Mouse (Mus musculus) MEL (cell line): Measurements from ENCODE around the gene Brs3. TPM values are rescaled to one million over a fixed set of nuclear protein-coding genes. Genes with fewer than 3 reads are reported as not detected.

Source experiments
- DNase-seq: peaks from one replicate; pipeline ENCODE4 v3.0.0; 2011; ENCODE audit warnings: low read depth, low spot score
- H3K27ac ChIP-seq: 2 replicates; pipeline ENCODE4 v1.5.1; 2012; ENCODE audit warnings: low read depth, mild to moderate bottlenecking, control low read depth, low read length, moderate library complexity; ENCODE audit not compliant: control insufficient read depth
- H3K27me3 ChIP-seq, 2 experiments: fragments of 150-350 bp in 1 of 2; sonication (generic) in 1 of 2; 2 replicates each; pipeline ENCODE4 v1.6.1; 2012; ENCODE audit warnings: low read length in 2 of 2, mild to moderate bottlenecking in 2 of 2, improper control_type of control experiment in 1 of 2, moderate library complexity in 1 of 2; ENCODE audit not compliant: insufficient read depth in 2 of 2, control insufficient read depth in 1 of 2
- H3K36me3 ChIP-seq, 2 experiments: 2 replicates each; pipeline ENCODE4 v1.6.1; 2012 to 2014; ENCODE audit warnings: low read length in 2 of 2, improper control_type of control experiment in 1 of 2, inconsistent platforms in 1 of 2, mild to moderate bottlenecking in 1 of 2; ENCODE audit not compliant: insufficient read depth in 2 of 2, control insufficient read depth in 1 of 2
- H3K4me1 ChIP-seq, 2 experiments: fragments of 150-350 bp in 1 of 2; sonication (generic) in 1 of 2; 2 replicates each; pipeline ENCODE4 v1.6.1; 2012; ENCODE audit warnings: low read length in 2 of 2, improper control_type of control experiment in 1 of 2, mild to moderate bottlenecking in 1 of 2; ENCODE audit not compliant: insufficient read depth in 2 of 2, control insufficient read depth in 1 of 2
- H3K4me3 ChIP-seq, 2 experiments: fragments of 150-350 bp in 1 of 2; sonication (generic) in 1 of 2; 2 replicates each; pipeline ENCODE4 v1.5.1; 2012; ENCODE audit warnings: low read depth in 2 of 2, low read length in 2 of 2, mild to moderate bottlenecking in 2 of 2, moderate library complexity in 2 of 2, control low read depth in 1 of 2, improper control_type of control experiment in 1 of 2; ENCODE audit not compliant: control insufficient read depth in 1 of 2, insufficient read depth in 1 of 2
- H3K79me2 ChIP-seq: 2 replicates; pipeline ENCODE4 v1.6.1; 2012; ENCODE audit warnings: mild to moderate bottlenecking, low read length, moderate library complexity; ENCODE audit not compliant: control insufficient read depth, poor library complexity, insufficient read depth
- H3K9ac ChIP-seq: 2 replicates; pipeline ENCODE4 v1.6.1; 2012; ENCODE audit warnings: low read depth, mild to moderate bottlenecking, control low read depth, low read length, moderate library complexity; ENCODE audit not compliant: control insufficient read depth, poor library complexity, severe bottlenecking
- H3K9me3 ChIP-seq: fragments of 150-350 bp; sonication (generic); replicated peaks from 2 replicates; pipeline ENCODE4 v1.6.1; 2012; ENCODE audit warnings: mild to moderate bottlenecking, low read length, improper control_type of control experiment, moderate library complexity; ENCODE audit not compliant: insufficient read depth
- BHLHE40 ChIP-seq: IDR thresholded peaks from 2 replicates; pipeline ENCODE4 v1.6.1; 2012; ENCODE audit warnings: low read depth, mild to moderate bottlenecking, inconsistent platforms, low read length, improper control_type of control experiment, borderline replicate concordance
- CHD1 ChIP-seq: IDR thresholded peaks from 2 replicates; pipeline ENCODE4 v1.6.1; 2012; ENCODE audit warnings: low read depth, mild to moderate bottlenecking, inconsistent platforms, low read length, improper control_type of control experiment
- CHD2 ChIP-seq: IDR thresholded peaks from 2 replicates; pipeline ENCODE4 v1.6.1; 2011; ENCODE audit warnings: low read length, improper control_type of control experiment
- ELF1 ChIP-seq: IDR thresholded peaks from 2 replicates; pipeline ENCODE4 v1.6.1; 2014; ENCODE audit warnings: low read depth, mild to moderate bottlenecking, inconsistent platforms, low read length, improper control_type of control experiment, moderate library complexity
- EP300 ChIP-seq, 2 experiments: IDR thresholded peaks; 2 replicates each; pipeline ENCODE4 v1.6.1; 2011; ENCODE audit warnings: improper control_type of control experiment in 2 of 2, low read length in 2 of 2, low read depth in 1 of 2, mild to moderate bottlenecking in 1 of 2
- ETS1 ChIP-seq: IDR thresholded peaks from 2 replicates; pipeline ENCODE4 v1.6.1; 2012; ENCODE audit warnings: low read depth, mild to moderate bottlenecking, inconsistent platforms, low read length, improper control_type of control experiment, moderate library complexity
- GABPA ChIP-seq: IDR thresholded peaks from 2 replicates; pipeline ENCODE4 v1.6.1; 2012; ENCODE audit warnings: low read depth, mild to moderate bottlenecking, inconsistent platforms, low read length, improper control_type of control experiment, moderate library complexity
- MAZ ChIP-seq: IDR thresholded peaks from 2 replicates; pipeline ENCODE4 v1.6.1; 2012; ENCODE audit warnings: low read depth, mild to moderate bottlenecking, inconsistent platforms, low read length, improper control_type of control experiment
- MXI1 ChIP-seq: IDR thresholded peaks from 2 replicates; pipeline ENCODE4 v1.6.1; 2011; ENCODE audit warnings: mild to moderate bottlenecking, low read depth, low read length, improper control_type of control experiment
- NRF1 ChIP-seq: IDR thresholded peaks from 2 replicates; pipeline ENCODE4 v1.6.1; 2014; ENCODE audit warnings: low read depth, mild to moderate bottlenecking, inconsistent platforms, low read length, improper control_type of control experiment, moderate library complexity; ENCODE audit not compliant: poor library complexity, insufficient read depth, severe bottlenecking
- POLR2A ChIP-seq, 2 experiments: IDR thresholded peaks; 2 replicates each; pipeline ENCODE4 v1.6.1; 2011 to 2012; ENCODE audit warnings: low read length in 2 of 2, mild to moderate bottlenecking in 2 of 2, control low read depth in 1 of 2, improper control_type of control experiment in 1 of 2, low read depth in 1 of 2, moderate library complexity in 1 of 2; ENCODE audit not compliant: control insufficient read depth in 1 of 2, insufficient read depth in 1 of 2, poor library complexity in 1 of 2
- SIN3A ChIP-seq: IDR thresholded peaks from 2 replicates; pipeline ENCODE4 v1.6.1; 2012; ENCODE audit warnings: low read length, improper control_type of control experiment, inconsistent platforms
- SMC3 ChIP-seq: IDR thresholded peaks from 2 replicates; pipeline ENCODE4 v1.6.1; 2011; ENCODE audit warnings: low read depth, low read length, improper control_type of control experiment
- TAL1 ChIP-seq: IDR thresholded peaks from 2 replicates; pipeline ENCODE4 v1.6.1; 2012; ENCODE audit warnings: mild to moderate bottlenecking, inconsistent platforms, low read length, moderate library complexity, mixed read lengths
- TBP ChIP-seq: IDR thresholded peaks from 2 replicates; pipeline ENCODE4 v1.8.0; 2011; ENCODE audit warnings: low read depth, low read length, improper control_type of control experiment
- TCF12 ChIP-seq: IDR thresholded peaks from 2 replicates; pipeline ENCODE4 v1.6.1; 2014; ENCODE audit warnings: low read depth, mild to moderate bottlenecking, inconsistent platforms, low read length, improper control_type of control experiment, moderate library complexity
- USF2 ChIP-seq, 2 experiments: IDR thresholded peaks; 2 replicates each; pipeline ENCODE4 v1.6.1; 2011 to 2012; ENCODE audit warnings: improper control_type of control experiment in 2 of 2, low read length in 2 of 2, borderline replicate concordance in 1 of 2, inconsistent platforms in 1 of 2, low read depth in 1 of 2, mild to moderate bottlenecking in 1 of 2; ENCODE audit not compliant: insufficient read depth in 1 of 2
- ZC3H11A ChIP-seq: IDR thresholded peaks from 2 replicates; pipeline ENCODE4 v1.6.1; 2012; ENCODE audit warnings: low read depth, mild to moderate bottlenecking, inconsistent platforms, low read length, improper control_type of control experiment
- polyA plus RNA-seq, 2 experiments: library from polyadenylated mRNA; stranded (reverse) in 1 of 2; unstranded in 1 of 2; fragments of >175 nt in 1 of 2; fragments of >200 nt in 1 of 2; gene quantifications; 2 replicates each; pipeline versions ENCODE4 v1.2.1 to v1.2.4; 2012; ENCODE audit warnings: low replicate concordance in 2 of 2, low read depth in 1 of 2; ENCODE audit not compliant: insufficient read length in 2 of 2, insufficient read depth in 1 of 2, missing spikeins in 1 of 2
- total RNA-seq: library from RNA; depleted of rRNA; stranded (reverse); fragments of 300-350 nt; gene quantifications from 2 replicates; pipeline ENCODE4 v1.2.3, GENCODE M21; 2012; rRNA removed

Gene Brs3
- total and polyA plus RNA-seq, 3 experiments = not detected

GRCm38 (mm10) chrX:57087806-57088205, 44.9 kb downstream of the Brs3 start, which contains the start of gene Vgll1:
TSS of gene Vgll1 (plus strand) at chrX:57088106.
- no peak for TF ChIP-seq CHD2
- TF ChIP-seq ZC3H11A = no peak
- no peak for TF ChIP-seq GABPA
- no peak for TF ChIP-seq ETS1
- no peak for TF ChIP-seq TAL1
- TF ChIP-seq USF2 (IDR thresholded peaks at IDR 0.05; ENCODE audit: borderline replicate concordance in 1 of 2, insufficient read depth in 1 of 2, low read depth in 1 of 2, low read length in 2 of 2) = no peak
- no peak for TF ChIP-seq TBP
- no peak for TF ChIP-seq SMC3
- no peak for TF ChIP-seq MXI1
- TF ChIP-seq EP300 (IDR thresholded peaks at IDR 0.05; ENCODE audit: low read depth in 1 of 2, low read length in 2 of 2) = no peak
- no peak for TF ChIP-seq MAZ
- TF ChIP-seq NRF1 = no peak
- no peak for TF ChIP-seq TCF12
- no peak for TF ChIP-seq ELF1
- no peak for TF ChIP-seq POLR2A (IDR thresholded peaks at IDR 0.05; ENCODE audit: control insufficient read depth in 1 of 2, insufficient read depth in 1 of 2, low read depth in 1 of 2, low read length in 2 of 2, poor library complexity in 1 of 2)
- TF ChIP-seq CHD1 = no peak
- TF ChIP-seq BHLHE40 = no peak
- no peak for TF ChIP-seq SIN3A
- H3K4me3 ChIP-seq = no peak within 1 kb of the TSS
- no peaks in the 10 kb centered on the region for H3K27me3 ChIP-seq
- H3K36me3 ChIP-seq = no peaks in the 10 kb centered on the region
- H3K4me1 ChIP-seq = no peaks in the 10 kb centered on the region
- no peaks in the 10 kb centered on the region for H3K9me3 ChIP-seq
- H3K79me2 ChIP-seq = no peaks in the 10 kb centered on the region
- no peak within 1 kb of the TSS for H3K9ac ChIP-seq
- DNase-seq = no peak
- no peak within 1 kb of the TSS for H3K27ac ChIP-seq

Other genes starting within 250 kb of the Brs3 start
- gene Map7d3, start 220.7 kb upstream of the Brs3 start, total RNA-seq = not detected in 2 replicates
- not detected for gene Map7d3, start 220.7 kb upstream of the Brs3 start, polyA plus RNA-seq
- not detected in 2 replicates for gene Adgrg4, start 172.9 kb upstream of the Brs3 start, total RNA-seq
- not detected for gene Adgrg4, start 172.9 kb upstream of the Brs3 start, polyA plus RNA-seq
- 27.8 and 27.9 TPM in 2 replicates for gene Htatsf1, start 10.5 kb downstream of the Brs3 start, total RNA-seq
- 10 to 100 TPM in 1 of 2 experiments, not detected in 1; 30.0 TPM for gene Htatsf1, start 10.5 kb downstream of the Brs3 start, polyA plus RNA-seq
- not detected in 2 replicates for gene Vgll1, start 45.0 kb downstream of the Brs3 start, total RNA-seq
- not detected for gene Vgll1, start 45.0 kb downstream of the Brs3 start, polyA plus RNA-seq
- not detected in 2 replicates for gene Cd40lg, start 169.1 kb downstream of the Brs3 start, total RNA-seq
- gene Cd40lg, start 169.1 kb downstream of the Brs3 start, polyA plus RNA-seq = not detected